Mouse (Mus musculus): ENCODE measurements around the gene Socs4.

Socs4 gene

DNA sequence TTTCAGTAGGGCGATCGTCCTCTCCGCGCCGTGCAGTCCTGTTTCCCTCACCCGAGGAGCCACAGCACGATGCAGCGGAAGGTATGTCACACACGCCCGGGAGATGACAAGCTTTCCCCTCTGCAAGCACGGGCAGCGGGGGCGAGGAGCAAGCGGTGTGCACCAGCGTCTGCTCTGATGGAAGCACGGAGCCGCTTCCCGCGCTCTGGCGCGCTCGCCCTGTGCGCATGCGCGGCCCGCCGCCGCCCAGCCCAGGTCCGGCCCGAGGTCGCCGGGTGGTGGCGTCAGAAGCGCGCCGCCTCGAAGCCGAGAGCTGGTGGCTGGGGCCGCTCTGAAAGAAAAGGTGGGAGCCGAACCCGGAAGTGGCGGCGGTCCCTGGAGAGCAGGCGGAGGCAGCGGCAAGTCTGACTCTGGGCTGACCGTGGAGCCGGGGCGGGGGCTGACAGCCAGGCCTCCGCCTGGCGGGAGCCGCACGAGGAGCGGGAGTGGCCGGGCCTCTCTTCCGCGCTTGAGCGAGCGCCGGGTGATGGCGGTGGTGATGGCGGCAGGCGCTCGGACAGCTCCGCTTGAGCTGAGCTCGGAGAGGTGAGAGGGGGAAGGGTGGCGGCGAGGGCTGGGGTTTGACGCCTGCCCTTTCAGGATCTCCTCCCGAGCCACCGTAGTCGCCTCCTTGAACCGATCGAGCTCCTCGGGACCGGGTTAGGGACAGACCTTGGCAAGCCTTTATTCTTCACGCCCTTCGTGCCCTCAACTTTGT lies at the start of gene Socs4, which contains the start of gene Wdhd1:
TSS of gene Socs4 (plus strand) at position 295 of the 757 bp plus-strand sequence.
TSS of gene Wdhd1 (minus strand) at position 221 of the 757 bp plus-strand sequence.
- POLR2A ChIA-PET = interaction anchor here (0.6 to 7.6 kb wide), 62 partner anchors 9 to 469 kb away, joined by 3 to 152 read pairs (median 4); partner anchors contain the start of genes Mapk1ip1l (in 4 of the 4), Lgals3 (in 3 of the 4), Dlgap5 (in 2 of the 4) and Gch1 (in 1 of the 4)
- CTCF ChIA-PET = interaction anchor here (0.6 to 2.0 kb wide), 12 partner anchors 21 to 877 kb away, joined by 3 to 8 read pairs (median 4); partner anchors contain the start of genes Mapk1ip1l (in 2 of the 4) and Dlgap5 (in 1 of the 4)

DNA sequence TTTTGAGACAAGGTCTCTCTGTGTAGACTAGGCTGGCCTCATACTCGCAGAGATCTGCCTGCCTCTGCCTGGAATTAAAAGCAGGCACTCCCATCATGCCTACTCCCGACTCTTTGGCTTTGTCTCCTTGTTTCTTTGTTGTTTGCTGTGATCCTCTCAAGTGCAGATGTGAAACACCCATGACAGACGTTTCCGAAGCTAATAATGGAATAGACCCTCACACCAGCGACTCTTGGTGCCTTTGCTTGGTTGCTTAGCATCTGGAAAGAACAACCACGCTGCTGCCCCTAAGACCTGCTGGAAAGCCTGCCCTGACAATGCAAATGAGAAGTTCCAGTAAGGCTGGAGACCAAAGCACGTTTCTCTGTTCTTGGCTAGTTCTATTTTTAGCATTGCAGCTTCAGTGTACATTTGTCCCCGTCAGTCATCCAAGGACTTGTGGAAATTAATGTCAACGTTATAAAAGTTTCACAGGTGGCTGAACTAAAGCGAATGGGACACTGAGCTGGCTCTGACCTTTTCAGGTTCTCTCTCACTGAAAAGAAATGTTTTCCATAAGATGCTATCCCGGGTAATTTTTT lies 46.8 kb upstream of the Socs4 start:
- ChIA-PET POLR2A (interaction anchor here in 1 of 4 experiments (0.6 kb wide), 1 partner anchor 1101 kb away, joined by 3 read pairs; no protein-coding TSS in a partner anchor), CTCF (interaction anchor here in 2 of 4 experiments (1.2 to 1.8 kb wide), 2 partner anchors 143 kb away, joined by 3 to 9 read pairs; no protein-coding TSS in a partner anchor)

DNA sequence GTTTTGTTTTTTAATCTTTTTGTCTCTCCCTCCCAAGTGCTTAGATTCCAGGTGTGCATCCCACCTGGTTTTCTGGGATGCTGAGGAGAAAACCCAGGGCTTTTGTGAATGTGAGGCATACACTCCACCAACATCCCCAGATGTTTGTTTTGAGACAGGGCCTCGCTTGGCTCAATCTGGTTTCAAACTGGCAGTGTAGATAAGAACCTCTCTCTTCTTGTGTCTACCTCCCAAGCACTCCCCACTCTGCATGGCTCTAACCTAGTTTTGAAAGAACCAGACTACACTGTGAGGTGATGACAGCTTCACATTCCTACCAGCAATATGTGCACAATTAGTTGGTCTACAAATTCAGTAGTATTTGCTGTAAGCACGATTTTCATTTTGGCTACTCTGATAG lies 43.1 kb upstream of the Socs4 start:
- ChIA-PET POLR2A (no interaction called here), CTCF (no interaction called here)

DNA sequence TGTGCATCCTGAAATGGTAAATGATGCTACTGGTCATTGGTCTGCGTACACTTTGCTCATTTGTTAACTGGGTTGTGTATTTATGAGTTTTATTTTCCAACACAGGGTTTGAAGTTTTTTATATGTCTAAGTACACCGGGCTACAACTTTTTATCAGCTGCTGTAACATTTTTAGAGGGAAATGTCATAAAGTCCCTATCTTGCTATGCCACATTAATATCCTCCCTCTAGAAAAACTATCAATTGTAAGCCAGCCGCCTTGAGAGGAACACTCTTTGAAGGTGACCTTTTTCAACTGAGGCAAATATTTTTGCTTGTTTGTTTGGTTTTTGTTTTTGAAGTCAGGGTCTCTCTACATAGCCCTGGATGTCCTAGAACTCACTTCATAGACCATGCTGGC lies 42.7 kb upstream of the Socs4 start:
- POLR2A ChIA-PET = no interaction called here

DNA sequence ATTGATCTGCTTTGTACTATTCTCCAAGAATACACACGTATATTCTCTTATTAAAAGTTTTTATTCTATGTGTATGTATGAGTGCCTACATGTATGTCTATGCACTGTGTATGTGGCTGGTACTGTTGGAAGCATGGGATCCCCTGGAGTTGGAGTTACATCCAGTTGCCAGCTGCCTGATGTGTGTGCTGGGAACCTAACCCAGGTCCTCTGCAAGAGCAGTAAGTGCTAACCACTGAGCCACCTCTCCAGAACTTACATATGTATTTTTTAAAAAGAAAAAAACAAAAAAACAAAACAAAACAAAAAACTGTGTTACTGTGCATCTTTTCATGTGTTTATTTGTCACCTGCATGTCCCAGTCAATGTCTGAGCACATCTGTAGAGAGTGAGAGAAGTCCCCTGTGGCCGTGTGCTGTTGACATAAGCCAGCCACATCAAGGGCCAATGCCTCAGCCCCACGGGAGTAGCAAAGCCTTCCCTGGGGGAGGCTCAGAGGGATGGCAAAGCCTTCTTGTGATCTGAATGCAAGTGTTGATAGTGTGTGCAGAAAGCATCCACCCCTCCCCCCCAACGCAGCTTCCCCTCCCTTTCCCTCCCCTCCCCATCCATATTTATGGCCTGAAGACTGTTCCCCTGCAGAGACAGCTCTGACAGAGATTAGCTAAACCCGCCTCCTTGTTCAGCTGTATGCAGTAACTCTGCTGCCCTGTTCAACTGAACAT lies 42.0 kb upstream of the Socs4 start:
- ChIA-PET POLR2A (no interaction called here), CTCF (interaction anchor here in 1 of 4 experiments (1.2 kb wide), 1 partner anchor 9 kb away, joined by 4 read pairs; no protein-coding TSS in a partner anchor)

More for the DNA sequence above, 42.7 kb upstream of the Socs4 start:
- CTCF ChIA-PET = no interaction called here

DNA sequence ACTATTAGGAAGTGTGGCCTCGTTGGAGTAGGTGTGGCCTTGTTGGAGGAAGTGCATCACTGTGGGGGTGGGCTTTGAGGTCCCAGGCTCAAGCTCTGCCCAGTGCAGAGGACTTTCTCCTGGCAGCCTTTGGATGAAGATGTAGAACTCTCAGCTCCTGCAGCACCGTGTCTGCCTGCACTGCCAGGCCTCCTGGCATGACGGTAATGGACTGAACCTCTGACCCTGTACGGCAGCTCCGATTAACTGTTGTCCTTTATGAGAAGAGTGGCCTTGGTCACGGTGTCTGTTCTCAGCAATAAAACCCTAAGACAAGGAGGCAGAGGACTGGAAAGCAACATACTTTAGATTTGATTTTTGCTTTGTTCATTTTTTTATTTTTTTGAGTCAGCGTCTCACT lies 40.2 kb upstream of the Socs4 start:
- CTCF ChIA-PET = interaction anchor here in 1 of 4 experiments (0.6 kb wide), 1 partner anchor 149 kb away, joined by 3 read pairs; no protein-coding TSS in a partner anchor

DNA sequence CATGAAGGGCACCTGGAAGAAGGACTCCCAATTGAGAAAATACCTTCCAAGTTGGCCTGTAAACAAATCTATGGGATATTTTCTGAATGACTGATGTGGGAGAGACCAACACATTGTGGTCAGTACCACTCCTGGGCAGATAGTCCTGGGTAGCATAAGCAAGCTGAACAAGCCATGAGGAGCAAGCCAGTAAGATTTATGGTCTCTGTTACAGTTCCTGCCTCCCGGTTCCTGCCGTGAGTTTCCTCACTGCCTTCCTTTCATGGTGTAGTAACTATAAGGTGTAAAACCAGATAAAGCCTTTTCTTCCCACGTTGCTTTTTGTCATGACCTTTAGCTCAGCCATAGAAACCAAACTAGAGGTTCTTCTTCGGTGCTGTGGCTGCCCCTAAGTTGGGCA lies 39.4 kb upstream of the Socs4 start:
- POLR2A ChIA-PET = interaction anchor here in 2 of 4 experiments (0.5 to 1.2 kb wide), 4 partner anchors 9 to 61 kb away, joined by 3 read pairs; partner anchors contain the start of gene Mapk1ip1l (in 1 of the 2)
- CTCF ChIA-PET = interaction anchor here in 1 of 4 experiments (0.7 kb wide), 1 partner anchor 151 kb away, joined by 3 read pairs; no protein-coding TSS in a partner anchor

More for the DNA sequence above, 40.2 kb upstream of the Socs4 start:
- POLR2A ChIA-PET = no interaction called here

DNA sequence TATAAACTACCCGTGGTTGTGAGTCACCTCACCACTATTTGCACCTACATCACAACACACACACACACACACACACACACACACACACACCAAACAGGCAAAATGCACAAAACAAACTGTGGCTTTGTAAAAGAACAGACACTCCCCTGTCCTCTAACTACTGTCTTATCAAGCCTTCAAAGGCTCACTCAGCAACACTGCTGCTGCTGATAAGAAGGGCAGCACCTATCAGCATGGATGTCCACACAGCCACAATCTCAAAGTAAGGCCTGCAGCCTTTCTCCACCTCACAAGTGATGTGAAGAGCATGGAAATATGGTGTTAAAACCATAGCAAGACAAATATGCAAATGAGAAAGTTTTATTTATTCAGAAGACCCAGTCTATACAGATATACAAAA lies 36.1 kb upstream of the Socs4 start:
- CTCF ChIA-PET = no interaction called here
- POLR2A ChIA-PET = no interaction called here

DNA sequence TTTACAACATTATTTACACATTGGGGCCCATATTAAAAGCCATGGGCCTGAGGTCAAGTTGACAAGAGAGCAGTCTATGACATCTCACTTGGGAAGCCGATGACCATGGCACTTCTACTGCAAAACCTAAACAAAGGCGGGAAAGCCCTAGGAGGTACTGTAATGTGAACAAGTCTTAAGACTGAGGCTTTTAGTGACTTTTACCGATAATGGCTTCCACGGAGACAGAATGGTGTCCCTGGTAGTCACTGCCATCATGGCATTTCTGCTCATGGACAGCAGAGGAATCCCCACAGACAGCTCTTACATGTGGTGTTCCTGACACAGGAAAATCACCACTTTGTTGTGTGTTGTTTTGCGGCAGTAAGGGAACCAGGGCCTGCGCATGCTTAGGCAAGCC lies 35.7 kb upstream of the Socs4 start:
- CTCF ChIA-PET = no interaction called here
- POLR2A ChIA-PET = no interaction called here

DNA sequence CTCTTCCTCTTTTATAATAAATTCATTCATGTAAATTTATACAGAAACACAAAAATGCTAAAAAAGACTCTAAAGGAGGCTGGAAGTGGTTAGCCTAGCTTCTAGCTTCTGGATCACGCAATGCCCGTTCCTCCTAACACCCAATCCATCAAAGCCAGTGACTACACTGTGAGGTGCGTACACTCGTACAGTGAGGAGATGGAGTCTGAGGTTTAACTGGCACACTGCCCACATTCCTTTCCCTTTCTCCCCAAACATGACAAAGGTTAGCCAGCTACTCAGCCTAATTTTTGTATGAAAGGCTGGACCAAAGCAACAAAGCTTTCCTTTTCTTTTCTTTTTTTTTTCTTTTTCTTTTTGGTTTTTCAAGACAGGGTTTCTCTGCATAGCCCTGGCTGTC lies 34.0 kb upstream of the Socs4 start:
- CTCF ChIA-PET = interaction anchor here in 2 of 4 experiments (0.6 to 0.7 kb wide), 2 partner anchors 34 to 112 kb away, joined by 3 to 6 read pairs; no protein-coding TSS in a partner anchor
- POLR2A ChIA-PET = interaction anchor here in 3 of 4 experiments (0.5 to 1.2 kb wide), 8 partner anchors 42 to 691 kb away, joined by 3 to 9 read pairs (median 3); no protein-coding TSS in a partner anchor

DNA sequence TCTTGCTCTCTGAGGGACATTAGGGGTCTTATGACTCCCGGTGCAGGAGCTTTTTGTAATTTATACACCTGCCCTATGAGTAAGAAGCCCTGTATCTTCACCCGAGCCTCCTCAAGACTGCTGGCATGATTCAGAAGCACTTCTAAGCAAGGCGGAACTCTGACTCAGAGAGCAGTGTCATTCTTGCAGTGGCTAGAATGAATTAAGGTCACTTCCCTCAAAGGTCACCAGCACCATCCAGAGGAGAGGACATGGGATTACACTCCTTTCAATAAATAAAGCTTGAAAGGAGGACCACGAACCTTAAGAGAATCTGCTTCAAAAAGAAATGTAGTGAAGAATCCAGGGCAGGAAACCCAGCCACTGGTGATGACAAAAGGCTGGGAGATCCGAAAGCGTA lies 26.9 kb upstream of the Socs4 start:
- POLR2A ChIA-PET = no interaction called here
- CTCF ChIA-PET = interaction anchor here in 1 of 4 experiments (1.6 kb wide), 1 partner anchor 163 kb away, joined by 7 read pairs; no protein-coding TSS in a partner anchor

DNA sequence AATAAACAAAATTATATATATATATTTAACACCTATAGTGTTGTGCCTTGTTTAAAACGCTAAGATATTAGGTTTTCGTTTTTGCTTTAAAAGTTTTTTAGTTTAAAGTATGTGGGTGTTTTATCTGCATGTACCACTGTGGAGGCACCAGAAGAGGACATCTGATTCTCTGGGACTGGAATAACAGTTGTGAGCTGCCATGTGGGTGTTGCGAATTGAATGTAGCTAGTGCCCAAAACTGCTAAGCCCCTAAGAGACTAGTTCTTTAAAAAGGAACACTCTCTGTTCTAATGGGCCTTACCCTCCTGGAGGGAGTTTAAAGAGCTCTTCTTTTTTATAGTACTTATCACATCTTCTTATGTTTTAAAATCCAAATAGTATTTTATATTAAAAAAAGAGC lies 11.9 kb upstream of the Socs4 start:
- ChIA-PET CTCF (interaction anchor here in 1 of 4 experiments (0.6 kb wide), 1 partner anchor 10 kb away, joined by 3 read pairs; no protein-coding TSS in a partner anchor), POLR2A (interaction anchor here in 2 of 4 experiments (1.1 to 3.0 kb wide), 3 partner anchors 11 to 20 kb away, joined by 3 to 15 read pairs (median 10); partner anchors contain the start of genes Socs4 (in 2 of the 2) and Wdhd1 (in 2 of the 2))

DNA sequence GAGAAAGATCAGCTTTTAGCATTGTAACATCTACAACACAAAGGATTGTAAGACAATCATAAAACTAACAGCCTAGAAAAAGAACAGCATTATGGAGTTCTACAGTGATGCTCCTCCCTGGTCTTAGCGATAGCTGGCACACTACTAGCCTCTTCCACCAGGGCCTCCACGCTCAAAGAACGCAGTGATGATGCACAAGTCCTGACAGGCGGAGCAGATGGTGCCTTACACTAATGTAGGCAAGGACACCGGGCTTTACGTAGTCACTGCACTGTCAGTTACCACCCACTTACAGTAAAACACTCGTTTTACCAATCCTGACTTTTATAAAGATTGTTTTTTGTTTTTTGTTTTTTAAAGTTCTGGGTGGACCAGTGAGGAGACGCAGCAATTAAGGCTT lies 10.9 kb upstream of the Socs4 start:
- POLR2A ChIA-PET = interaction anchor here in 3 of 4 experiments (0.5 to 3.0 kb wide), 3 partner anchors 10 to 11 kb away, joined by 3 to 15 read pairs (median 10); partner anchors contain the start of genes Socs4 (in 2 of the 3) and Wdhd1 (in 2 of the 3)

DNA sequence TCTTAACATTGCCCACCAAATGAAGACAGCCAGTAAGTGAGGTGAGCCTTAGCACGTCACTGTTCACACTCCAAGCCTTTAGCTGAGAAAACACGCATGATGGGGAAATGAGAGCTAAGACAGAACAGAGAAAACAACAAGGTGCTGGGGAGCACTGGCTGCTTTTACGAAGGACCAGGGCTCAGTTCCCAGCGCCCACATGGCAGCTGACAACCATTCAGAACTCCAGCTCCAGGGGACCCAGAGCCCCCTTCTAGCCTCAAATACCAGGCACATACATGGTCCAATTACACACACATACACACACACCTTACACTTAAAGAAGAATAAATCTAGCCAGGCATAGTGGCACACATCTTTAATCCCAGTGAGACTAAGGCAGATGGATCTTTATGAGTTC lies 7.7 kb upstream of the Socs4 start:
- CTCF ChIA-PET = no interaction called here
- POLR2A ChIA-PET = interaction anchor here in 2 of 4 experiments (0.6 to 0.8 kb wide), 2 partner anchors 16 to 109 kb away, joined by 3 read pairs; no protein-coding TSS in a partner anchor

More for the DNA sequence above, 10.9 kb upstream of the Socs4 start:
- CTCF ChIA-PET = no interaction called here

DNA sequence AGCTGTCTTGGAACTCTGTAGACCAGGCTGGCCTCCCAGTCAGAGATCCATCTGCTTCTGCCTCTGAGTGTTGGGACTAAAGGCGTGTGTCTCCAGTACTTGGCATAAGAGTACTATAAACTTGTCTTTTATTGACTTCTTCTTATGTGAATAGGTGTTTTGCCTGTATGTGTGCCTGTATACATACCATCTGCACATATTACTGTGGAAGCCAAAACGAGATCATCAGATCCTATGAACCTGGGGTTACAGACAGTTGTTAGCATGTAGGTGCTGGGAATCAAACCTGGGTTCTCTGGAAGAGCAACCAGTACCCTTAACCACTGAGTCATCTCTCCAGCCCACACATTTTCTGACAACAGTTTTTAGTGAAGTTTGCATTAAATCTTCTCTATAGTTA lies 7.0 kb upstream of the Socs4 start:
- ChIA-PET CTCF (no interaction called here), POLR2A (interaction anchor here in 1 of 4 experiments (0.8 kb wide), 1 partner anchor 16 kb away, joined by 3 read pairs; no protein-coding TSS in a partner anchor)

DNA sequence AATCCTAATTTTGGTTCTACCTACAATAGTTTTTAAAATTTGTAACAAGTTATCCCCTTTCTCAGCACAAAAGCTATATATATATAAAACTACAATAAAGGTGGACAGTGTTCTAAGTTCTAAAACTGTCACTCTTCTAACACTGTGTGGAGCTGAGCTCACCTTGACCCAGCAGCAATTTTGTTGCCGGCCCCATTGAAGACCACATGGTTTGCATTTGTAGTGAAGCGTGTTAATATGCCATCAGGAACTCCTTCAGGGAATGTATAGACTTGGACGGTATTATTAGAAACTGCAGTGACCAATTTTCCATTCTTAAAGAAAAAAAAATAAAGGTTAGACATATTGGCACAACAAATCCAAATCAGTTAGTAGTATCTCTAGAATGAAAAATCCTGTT lies 3.0 kb upstream of the Socs4 start:
- CTCF ChIA-PET = no interaction called here
- POLR2A ChIA-PET = no interaction called here

DNA sequence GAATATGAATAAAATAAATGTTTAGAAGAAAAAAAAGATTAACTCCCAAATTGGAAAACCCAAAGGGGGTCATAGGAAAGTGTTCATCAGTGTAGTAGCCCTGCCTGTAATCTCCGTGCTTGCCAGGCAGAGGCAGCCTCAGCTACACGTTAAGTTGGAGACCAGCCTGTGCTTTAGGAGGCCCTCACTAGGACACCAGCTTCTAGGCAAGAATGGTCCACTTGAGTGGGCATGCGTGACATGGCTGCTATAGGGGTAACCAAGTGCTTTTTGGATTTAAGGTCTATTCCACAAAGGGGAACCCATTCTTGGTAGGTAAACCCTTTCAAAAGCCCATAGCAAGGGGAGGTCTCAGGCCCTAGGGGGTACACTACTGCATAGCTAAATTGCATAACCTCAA lies 1.3 kb upstream of the Socs4 start:
- POLR2A ChIA-PET = interaction anchor here in 3 of 4 experiments (0.6 to 7.6 kb wide), 20 partner anchors 9 to 468 kb away, joined by 3 to 152 read pairs (median 4); partner anchors contain the start of genes Mapk1ip1l (in 2 of the 3) and Lgals3 (in 1 of the 3)
- CTCF ChIA-PET = interaction anchor here in 3 of 4 experiments (0.7 to 1.3 kb wide), 5 partner anchors 10 to 374 kb away, joined by 3 to 5 read pairs (median 5); no protein-coding TSS in a partner anchor

DNA sequence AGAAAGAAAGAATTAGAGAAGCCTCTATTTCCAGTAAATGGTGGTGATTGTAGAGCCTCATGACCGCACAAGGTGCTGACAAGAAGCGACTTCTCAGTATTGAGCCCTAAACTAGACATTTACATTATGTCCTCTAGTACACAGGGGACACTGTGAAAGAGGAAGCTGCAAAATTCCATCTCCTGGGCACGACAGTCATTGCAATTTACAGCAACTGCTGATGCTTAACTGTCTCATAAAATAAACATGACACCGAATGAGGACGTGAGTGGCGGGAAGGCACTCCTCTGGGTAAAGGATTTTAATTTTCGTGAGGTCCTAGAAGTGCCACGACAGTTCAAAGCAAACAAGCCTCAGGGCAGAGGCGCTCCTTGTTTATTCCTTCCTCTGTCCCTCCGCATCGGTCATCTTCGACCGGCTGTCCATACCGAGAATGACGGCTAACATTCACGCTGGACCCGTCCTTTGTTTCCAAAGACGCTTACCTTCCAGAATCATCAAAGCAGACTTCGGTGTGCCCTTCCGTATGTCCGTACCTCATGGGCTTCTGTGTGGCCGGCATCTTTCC lies 611 bp upstream of the Socs4 start:
- POLR2A ChIA-PET = interaction anchor here (0.6 to 7.6 kb wide), 47 partner anchors 9 to 469 kb away, joined by 3 to 152 read pairs (median 4); partner anchors contain the start of genes Mapk1ip1l (in 4 of the 4), Dlgap5 (in 1 of the 4), Gch1 (in 1 of the 4) and Lgals3 (in 1 of the 4)
- CTCF ChIA-PET = interaction anchor here (0.6 to 2.0 kb wide), 8 partner anchors 22 to 876 kb away, joined by 3 to 8 read pairs (median 5); partner anchors contain the start of gene Mapk1ip1l (in 1 of the 4)

Measured in embryonic stem cell, embryonic (primary cell).